Mouse (Mus musculus) thymus, postnatal 36 days (tissue): ENCODE data around the gene Plcd4.
"Not testable (repeated sequence)": the region's sequence is repeated elsewhere in the genome, so short reads cannot be mapped to it uniquely, and the experiment has no call there.

ENCODE experiments used
- DNase-seq, 2 experiments: peaks; one replicate each; pipeline ENCODE4 v3.0.0; 2022; ENCODE audit warnings: mixed read lengths in 2 of 2

Plcd4 gene

GRCm38 (mm10) chr1:74542451-74542961 lies at the start of gene Plcd4:
TSS of gene Plcd4 (plus strand) at chr1:74542888.
- no peak for DNase-seq

- no peak for DNase-seq
Measured at GRCm38 (mm10) chr1:74501106-74501505, 41.6 kb upstream of the Plcd4 start.

- no peak for DNase-seq
Measured at GRCm38 (mm10) chr1:74505393-74505720, 37.3 kb upstream of the Plcd4 start.

- DNase-seq = peak; percentile 100
Measured at GRCm38 (mm10) chr1:74505721-74506464, 36.8 kb upstream of the Plcd4 start, which contains the start of gene Cnot9. TSS of gene Cnot9 (plus strand) at chr1:74506058.

GRCm38 (mm10) chr1:74506471-74506881 lies 36.2 kb upstream of the Plcd4 start:
- DNase-seq = no peak

GRCm38 (mm10) chr1:74507780-74508179 lies 34.9 kb upstream of the Plcd4 start:
- no peak for DNase-seq

GRCm38 (mm10) chr1:74511306-74511705 lies 31.4 kb upstream of the Plcd4 start:
- DNase-seq = no peak

- not testable (repeated sequence) for DNase-seq
Measured at GRCm38 (mm10) chr1:74512999-74513398, 29.7 kb upstream of the Plcd4 start.

GRCm38 (mm10) chr1:74519875-74520274 lies 22.8 kb upstream of the Plcd4 start:
- no peak for DNase-seq

GRCm38 (mm10) chr1:74524746-74525145 lies 17.9 kb upstream of the Plcd4 start:
- no peak for DNase-seq

- peak in 1 of 2 experiments; percentile 4 for DNase-seq
Measured at GRCm38 (mm10) chr1:74528589-74528988, 14.1 kb upstream of the Plcd4 start.

- DNase-seq = no peak
Measured at GRCm38 (mm10) chr1:74538650-74539049, 4.0 kb upstream of the Plcd4 start.

GRCm38 (mm10) chr1:74544184-74544583 lies 1.5 kb downstream of the Plcd4 start, which contains the start of gene Usp37:
TSS of gene Usp37 (minus strand) at chr1:74544284.
- DNase-seq = no peak

GRCm38 (mm10) chr1:74559061-74559460 lies 16.4 kb downstream of the Plcd4 start:
- no peak for DNase-seq

- no peak for DNase-seq
Measured at GRCm38 (mm10) chr1:74565834-74566233, 23.1 kb downstream of the Plcd4 start.

- DNase-seq = no peak
Measured at GRCm38 (mm10) chr1:74569739-74570719, 27.3 kb downstream of the Plcd4 start.

- no peak for DNase-seq
Measured at GRCm38 (mm10) chr1:74582621-74583020, 39.9 kb downstream of the Plcd4 start.

- no peak for DNase-seq
Measured at GRCm38 (mm10) chr1:74584616-74585398, 42.1 kb downstream of the Plcd4 start.

- DNase-seq = no peak
Measured at GRCm38 (mm10) chr1:74587233-74587772, 44.6 kb downstream of the Plcd4 start.

GRCm38 (mm10) chr1:74587773-74588445 lies 45.2 kb downstream of the Plcd4 start, which contains the start of the genes Zfp142 and Bcs1l:
TSS of gene Zfp142 (minus strand) at chr1:74588246.
TSS of gene Bcs1l (plus strand) at chr1:74588289.
- peak; percentile 98 to 99 for DNase-seq

GRCm38 (mm10) chr1:74594434-74594833 lies 51.7 kb downstream of the Plcd4 start:
- no peak for DNase-seq
